Mouse (Mus musculus) E14TG2a.4 (cell line): ENCODE results near the gene Eps15.

ENCODE experiments used
- H3K27me3 ChIP-seq: 2 replicates; pipeline ENCODE4 v1.6.1; 2014; ENCODE audit warnings: low read length, control low read depth; ENCODE audit not compliant: insufficient read depth
- H3K36me3 ChIP-seq: 2 replicates; pipeline ENCODE4 v1.6.1; 2014; ENCODE audit warnings: low read length, control low read depth; ENCODE audit not compliant: insufficient read depth
- H3K4me1 ChIP-seq: replicated peaks from 2 replicates; pipeline ENCODE4 v1.6.1; 2014; ENCODE audit warnings: low read depth, low read length, control low read depth
- H3K4me3 ChIP-seq: replicated peaks from 2 replicates; pipeline ENCODE4 v1.5.1; 2014; ENCODE audit warnings: mild to moderate bottlenecking, low read length
- H3K9me3 ChIP-seq: 2 replicates; pipeline ENCODE4 v1.6.1; 2014; ENCODE audit warnings: low read length, control low read depth
- CTCF ChIP-seq: conservative IDR thresholded peaks from 2 replicates; pipeline ENCODE4 v1.5.1; 2014; ENCODE audit warnings: low read length
- NANOG ChIP-seq: IDR thresholded peaks from 2 replicates; pipeline ENCODE4 v1.6.1; 2014; ENCODE audit warnings: borderline replicate concordance, low read length, mixed read lengths
- POU5F1 ChIP-seq: IDR thresholded peaks from 2 replicates; pipeline ENCODE4 v1.6.1; 2014; ENCODE audit warnings: low read length, borderline replicate concordance

Eps15 gene

DNA sequence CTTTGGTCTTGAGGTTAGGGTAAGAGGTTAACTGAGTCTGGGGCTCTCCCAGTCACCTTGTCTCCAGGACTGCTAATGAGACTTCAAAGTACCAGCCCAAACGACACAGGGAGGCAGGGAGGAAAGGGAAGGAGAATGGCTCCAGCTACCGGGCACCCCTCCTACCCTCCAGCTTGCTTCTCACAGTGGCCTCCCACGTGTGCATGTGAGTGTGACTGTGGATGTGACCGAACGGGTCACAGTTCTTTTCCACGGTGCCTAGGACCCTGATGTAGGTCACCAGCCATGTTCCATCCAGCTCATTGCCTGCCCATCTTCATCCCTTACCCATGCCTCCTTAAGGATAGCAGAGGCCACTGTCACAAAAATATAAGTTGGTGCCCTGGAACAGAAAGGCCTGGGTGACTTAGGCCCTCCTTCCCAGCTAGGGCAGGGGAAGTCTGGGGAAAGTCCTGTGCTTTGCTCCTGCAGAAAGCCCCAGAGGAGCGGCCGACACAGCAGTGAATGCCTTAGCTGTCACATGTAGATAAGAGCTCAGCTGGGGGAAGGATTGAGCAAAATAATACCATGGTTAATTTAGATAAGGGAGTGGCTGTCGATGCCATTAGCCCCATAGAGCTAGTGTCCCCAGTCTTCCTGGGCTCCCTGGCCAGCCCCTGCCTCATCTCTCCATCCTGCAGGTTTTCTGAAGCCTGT, 130.8 kb downstream of the Eps15 start:
- TF ChIP-seq NANOG, result no peak
- TF ChIP-seq POU5F1, result no peak
- TF ChIP-seq CTCF, result no peak
- Histone ChIP-seq H3K4me1 (peaks cover 17% of the 10 kb centered on the region), H3K36me3 (no peaks in the 10 kb centered on the region), H3K4me3 (no peak overlapping the region), H3K9me3 (no peaks in the 10 kb centered on the region), H3K27me3 (peaks cover 52% of the 10 kb centered on the region)

DNA sequence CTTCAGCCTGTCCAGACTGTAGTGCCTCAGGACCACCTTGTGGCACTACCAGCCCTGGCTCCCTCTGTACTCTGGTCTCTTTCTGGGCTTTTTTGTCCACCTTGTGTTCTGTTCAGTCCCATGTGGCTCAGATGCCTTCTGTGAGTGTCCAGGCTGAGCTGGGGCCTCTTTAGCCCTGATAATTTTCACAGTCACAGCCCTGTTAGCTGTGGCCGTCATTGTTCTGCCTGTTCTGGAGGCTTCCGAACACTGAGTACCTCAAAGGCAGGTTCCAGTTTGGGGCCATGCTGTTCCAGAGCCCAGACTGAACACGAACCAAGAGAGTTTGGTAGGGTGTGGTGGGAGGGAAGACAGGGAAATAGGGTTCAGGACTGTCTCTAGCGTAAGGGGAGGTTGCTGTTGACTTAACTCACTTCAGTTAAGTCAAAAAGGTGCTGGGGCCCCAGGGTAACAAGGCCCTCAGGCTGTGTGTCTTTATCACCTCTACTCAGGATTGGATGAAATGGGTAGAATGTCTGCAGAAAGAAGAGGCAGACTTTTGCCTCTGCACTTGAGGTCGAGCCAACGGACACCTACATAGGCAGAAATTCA, 131.4 kb downstream of the Eps15 start:
- no peaks in the 10 kb centered on the region for H3K9me3 ChIP-seq
- H3K27me3 ChIP-seq, result peaks cover 46% of the 10 kb centered on the region
- no peak for TF ChIP-seq CTCF
- no peak for TF ChIP-seq POU5F1
- no peak for TF ChIP-seq NANOG
- H3K4me3 ChIP-seq, result no peak overlapping the region
- H3K36me3 ChIP-seq, result no peaks in the 10 kb centered on the region
- H3K4me1 ChIP-seq, result peaks cover 11% of the 10 kb centered on the region

DNA sequence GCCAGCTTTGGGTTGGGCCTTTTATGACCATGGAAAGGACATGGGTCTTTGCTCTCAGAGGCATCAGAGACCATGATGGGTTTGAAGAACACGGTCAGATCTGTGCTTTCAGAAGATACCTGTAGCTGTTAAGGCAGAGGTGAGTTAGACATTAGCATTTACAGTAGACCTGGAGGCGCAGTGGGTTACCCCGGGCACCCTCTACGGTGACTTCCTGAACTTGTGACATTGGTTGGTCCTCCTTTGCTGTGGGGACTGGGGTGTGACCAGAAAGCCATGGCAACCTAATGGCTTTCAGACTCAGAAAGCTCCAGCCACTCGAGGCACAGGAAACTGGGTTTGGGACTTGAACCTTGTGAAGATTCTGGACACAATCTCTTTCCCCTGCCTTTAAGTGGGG, 132.2 kb downstream of the Eps15 start:
- Histone ChIP-seq H3K27me3 (peaks cover 40% of the 10 kb centered on the region), H3K4me3 (no peak overlapping the region), H3K36me3 (no peaks in the 10 kb centered on the region), H3K4me1 (peaks cover 9% of the 10 kb centered on the region), H3K9me3 (no peaks in the 10 kb centered on the region)
- TF ChIP-seq NANOG, result no peak
- no peak for TF ChIP-seq POU5F1
- no peak for TF ChIP-seq CTCF

DNA sequence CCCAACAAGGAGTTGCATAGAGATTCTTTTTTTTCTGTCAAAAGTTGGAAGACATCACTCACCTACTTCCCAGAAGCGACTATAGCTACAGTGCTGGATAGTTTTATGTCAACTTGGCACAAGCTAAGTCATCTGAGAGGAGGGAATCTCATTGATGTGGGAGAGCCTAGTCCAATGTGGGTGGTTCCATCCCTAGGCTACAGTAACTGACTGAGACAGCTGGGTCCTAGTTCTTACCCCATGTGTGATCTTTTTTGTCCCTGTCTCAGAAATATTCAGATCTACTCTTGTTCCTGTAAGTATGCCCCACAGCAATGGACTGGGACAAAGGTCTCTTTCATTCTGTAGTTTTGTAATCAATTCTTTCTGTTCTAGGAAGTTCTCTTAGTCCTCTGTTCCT, 137.9 kb downstream of the Eps15 start:
- Histone ChIP-seq H3K4me3 (no peak overlapping the region), H3K9me3 (no peaks in the 10 kb centered on the region), H3K4me1 (peaks cover 35% of the 10 kb centered on the region), H3K36me3 (no peaks in the 10 kb centered on the region), H3K27me3 (no peaks in the 10 kb centered on the region)
- TF ChIP-seq NANOG (no peak), CTCF (no peak), POU5F1 (no peak)

DNA sequence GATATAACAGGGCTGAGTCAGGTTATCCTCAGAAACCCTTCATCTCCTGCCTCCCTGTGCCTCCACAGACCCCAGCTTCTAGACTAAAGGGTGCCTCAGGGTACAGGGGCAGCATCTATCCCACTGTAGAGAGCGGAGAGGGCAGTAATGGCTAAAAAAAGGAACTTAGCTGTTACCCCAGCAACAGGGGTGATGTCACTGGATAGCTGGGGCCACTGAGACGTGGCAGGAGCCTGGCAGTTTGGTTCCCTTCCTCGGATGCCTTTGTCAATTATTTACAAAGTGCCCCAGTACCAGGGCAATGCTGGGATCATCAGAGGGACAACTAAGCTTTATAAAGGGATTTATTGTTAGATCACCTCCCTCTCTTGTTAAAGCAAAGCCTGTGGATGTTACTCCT, 138.9 kb downstream of the Eps15 start:
- TF ChIP-seq POU5F1 (no peak), CTCF (no peak), NANOG (no peak)
- Histone ChIP-seq H3K9me3 (no peaks in the 10 kb centered on the region), H3K27me3 (no peaks in the 10 kb centered on the region), H3K4me1 (peaks cover 35% of the 10 kb centered on the region), H3K4me3 (no peak overlapping the region), H3K36me3 (no peaks in the 10 kb centered on the region)

DNA sequence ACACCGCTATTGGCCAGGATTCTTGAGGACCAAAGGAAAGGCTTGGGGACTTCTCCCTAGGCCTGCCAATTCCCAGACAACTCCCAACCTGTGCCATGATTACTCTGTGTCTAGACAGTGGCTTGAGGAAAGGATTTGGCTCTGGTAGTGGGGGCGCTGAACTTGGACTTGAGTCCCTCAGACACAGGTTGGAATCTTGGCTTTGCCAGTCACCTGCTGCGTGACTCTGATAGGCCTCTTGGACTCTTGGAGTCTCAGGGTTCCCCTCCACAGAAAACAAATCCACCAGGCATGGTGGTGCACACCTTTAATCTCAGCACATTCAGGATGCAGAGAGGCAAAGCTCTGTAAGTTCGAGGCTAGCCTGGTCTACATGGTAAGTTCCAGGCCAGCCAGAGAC, 139.5 kb downstream of the Eps15 start:
- Histone ChIP-seq H3K4me3 (no peak overlapping the region), H3K36me3 (no peaks in the 10 kb centered on the region), H3K27me3 (no peaks in the 10 kb centered on the region), H3K4me1 (peaks cover 32% of the 10 kb centered on the region), H3K9me3 (no peaks in the 10 kb centered on the region)
- no peak for TF ChIP-seq NANOG
- no peak for TF ChIP-seq POU5F1
- TF ChIP-seq CTCF, result no peak

DNA sequence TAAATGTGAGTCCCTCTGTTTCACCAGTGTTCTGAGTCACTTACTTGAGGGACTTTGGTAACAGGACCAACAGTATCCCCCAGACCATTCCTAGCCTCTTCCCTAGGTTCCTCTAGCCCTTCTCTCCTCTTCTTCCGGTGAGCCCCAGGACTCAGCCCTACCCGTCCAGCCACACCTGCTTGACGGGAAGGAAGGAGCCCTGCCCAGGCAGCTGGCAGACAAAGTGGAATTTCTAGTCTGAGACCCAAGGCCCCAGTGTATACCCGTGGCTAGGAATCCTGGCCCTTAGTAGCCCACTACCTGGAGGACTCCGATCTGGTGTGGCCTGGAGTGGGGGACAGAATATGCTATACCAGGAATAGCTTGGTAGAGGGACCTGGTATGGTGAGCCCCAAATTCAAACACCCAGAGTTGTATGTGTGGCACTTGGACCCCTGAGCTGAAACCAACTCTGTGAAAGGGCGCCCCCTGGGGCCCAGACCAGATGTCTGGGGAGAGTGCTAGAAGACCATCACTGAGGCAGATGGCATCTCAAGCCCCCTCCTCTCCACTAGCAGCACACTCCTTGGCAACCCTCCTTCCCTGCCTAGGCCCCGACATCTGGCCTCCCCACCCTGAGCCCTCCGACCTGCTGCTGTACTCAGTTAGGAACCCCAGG, 140.2 kb downstream of the Eps15 start:
- Histone ChIP-seq H3K9me3 (no peaks in the 10 kb centered on the region), H3K36me3 (no peaks in the 10 kb centered on the region), H3K27me3 (no peaks in the 10 kb centered on the region), H3K4me1 (peaks cover 28% of the 10 kb centered on the region), H3K4me3 (no peak overlapping the region)
- no peak for TF ChIP-seq POU5F1
- TF ChIP-seq NANOG, result no peak
- TF ChIP-seq CTCF, result peak; percentile 36

DNA sequence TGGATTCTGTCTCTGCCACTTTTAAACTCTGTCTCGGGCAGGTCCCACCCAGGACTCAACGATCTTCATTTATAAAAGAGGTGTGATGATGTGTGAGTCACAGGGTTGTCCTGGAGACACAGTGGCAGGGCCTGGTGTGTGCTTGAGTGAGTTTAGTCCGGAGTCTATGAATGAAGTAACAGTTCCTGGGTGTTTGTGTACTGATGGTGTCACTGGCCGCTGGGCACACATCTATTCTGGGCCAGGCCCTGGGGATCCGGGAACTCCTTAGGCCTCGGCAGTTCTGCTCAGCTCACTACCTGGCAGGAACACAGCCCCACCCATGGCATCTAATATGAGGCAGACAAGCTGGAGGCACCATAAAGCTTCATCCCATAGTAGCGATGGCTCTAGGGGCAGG, 141.5 kb downstream of the Eps15 start:
- no peak overlapping the region for H3K4me3 ChIP-seq
- no peaks in the 10 kb centered on the region for H3K9me3 ChIP-seq
- no peaks in the 10 kb centered on the region for H3K27me3 ChIP-seq
- H3K36me3 ChIP-seq, result no peaks in the 10 kb centered on the region
- peaks cover 28% of the 10 kb centered on the region for H3K4me1 ChIP-seq
- no peak for TF ChIP-seq POU5F1
- no peak for TF ChIP-seq CTCF
- TF ChIP-seq NANOG, result no peak
